Mouse (Mus musculus) kidney, adult 2 months (tissue): ENCODE measurements at regions not wholly inside any gene's neighbourhood (a gene's known extent, or its start where the extent isn't known, plus 50 kb on each side); places are given as distances from the start of the nearest gene placed in this dataset.

Experiments used
- DNase-seq: peaks from one replicate; pipeline ENCODE4 v3.0.0; 2021
- H3K27ac ChIP-seq: fragments of 200-500 bp; 2 replicates; pipeline ENCODE4 v1.5.1; 2012; ENCODE audit warnings: low read depth, low read length, control low read depth, inconsistent platforms; ENCODE audit not compliant: insufficient read depth
- H3K27me3 ChIP-seq: fragments of 200-500 bp; replicated peaks from 2 replicates; pipeline ENCODE4 v1.6.1; 2012; ENCODE audit warnings: mild to moderate bottlenecking, moderate library complexity, low read length, inconsistent platforms; ENCODE audit not compliant: control insufficient read depth, insufficient read depth
- H3K36me3 ChIP-seq: fragments of 200-500 bp; 2 replicates; pipeline ENCODE4 v1.6.1; 2012; ENCODE audit warnings: mild to moderate bottlenecking, moderate library complexity, low read length, inconsistent platforms; ENCODE audit not compliant: control insufficient read depth, insufficient read depth
- H3K4me1 ChIP-seq: fragments of 200-500 bp; 2 replicates; pipeline ENCODE4 v1.6.1; 2011; ENCODE audit warnings: low read length; ENCODE audit not compliant: control insufficient read depth, insufficient read depth
- H3K4me3 ChIP-seq: fragments of 200-500 bp; 2 replicates; pipeline ENCODE4 v1.5.1; 2011; ENCODE audit warnings: mild to moderate bottlenecking, low read depth, low read length, control low read depth; ENCODE audit not compliant: insufficient read depth
- CTCF ChIP-seq: fragments of 200-500 bp; conservative IDR thresholded peaks from 2 replicates; pipeline ENCODE4 v1.5.1; 2011; ENCODE audit warnings: low read depth, mild to moderate bottlenecking, control low read depth, low read length, moderate library complexity, mixed read lengths; ENCODE audit not compliant: insufficient read depth, insufficient read length
- POLR2A ChIP-seq: fragments of 200-500 bp; IDR thresholded peaks from one replicate; pipeline ENCODE4 v1.6.1; 2011; ENCODE audit warnings: low read depth, low read length, control low read depth
- WGBS: fragments of 180-500 bp; shearing (Covaris S2); methylation state at CpG from one replicate; pipeline ENCODE4 v1.1.7; 2018; 5-methylcytosine and 5-hydroxymethylcytosine counted together

GRCm38 (mm10) chr14:99605351-99606100 lies 307.0 kb downstream of the Klf5 start:
- no peaks in the 10 kb centered on the region for H3K27me3 ChIP-seq
- H3K4me1 ChIP-seq: no peaks in the 10 kb centered on the region
- WGBS: 77% methylated on average over 6 of the region's 6 CpGs
- no peak overlapping the region for H3K27ac ChIP-seq
- TF ChIP-seq CTCF (no peak), POLR2A (no peak)
- H3K36me3 ChIP-seq: no peaks in the 10 kb centered on the region
- no peak overlapping the region for H3K4me3 ChIP-seq
- DNase-seq: no peak

GRCm38 (mm10) chr14:99609003-99609402 lies 310.5 kb downstream of the Klf5 start:
- WGBS: 90% methylated on average over 2 of the region's 2 CpGs
- H3K27me3 ChIP-seq: no peaks in the 10 kb centered on the region
- H3K4me1 ChIP-seq: no peaks in the 10 kb centered on the region
- DNase-seq: no peak
- H3K4me3 ChIP-seq: no peak overlapping the region
- TF ChIP-seq CTCF: no peak
- TF ChIP-seq POLR2A: no peak
- H3K27ac ChIP-seq: no peak overlapping the region
- H3K36me3 ChIP-seq: no peaks in the 10 kb centered on the region

- DNase-seq: no peak
- TF ChIP-seq POLR2A: no peak
- no peak for TF ChIP-seq CTCF
- WGBS: 94% methylated on average over 5 of the region's 5 CpGs
These were observed 312.9 kb downstream of the Klf5 start for GRCm38 (mm10) chr14:99611435-99611834.

GRCm38 (mm10) chr14:99612114-99612513 lies 313.6 kb downstream of the Klf5 start:
- 76% methylated on average over 3 of the region's 3 CpGs for WGBS
- DNase-seq: no peak

More at GRCm38 (mm10) chr14:99611435-99611834, 312.9 kb downstream of the Klf5 start:
- Histone ChIP-seq H3K27ac (no peak overlapping the region), H3K4me3 (no peak overlapping the region), H3K27me3 (no peaks in the 10 kb centered on the region), H3K4me1 (no peaks in the 10 kb centered on the region), H3K36me3 (no peaks in the 10 kb centered on the region)

GRCm38 (mm10) chr14:99614748-99615147 lies 316.3 kb downstream of the Klf5 start:
- 74% methylated on average over 3 of the region's 3 CpGs for WGBS
- Histone ChIP-seq H3K27me3 (no peaks in the 10 kb centered on the region), H3K27ac (no peak overlapping the region), H3K4me1 (no peaks in the 10 kb centered on the region; the same call in 1 of the 2 replicates), H3K36me3 (no peaks in the 10 kb centered on the region), H3K4me3 (no peak overlapping the region)
- no peak for TF ChIP-seq CTCF
- no peak for TF ChIP-seq POLR2A
- DNase-seq: no peak

More at GRCm38 (mm10) chr14:99612114-99612513, 313.6 kb downstream of the Klf5 start:
- Histone ChIP-seq H3K36me3 (no peaks in the 10 kb centered on the region), H3K4me3 (no peak overlapping the region), H3K4me1 (no peaks in the 10 kb centered on the region; the same call in 1 of the 2 replicates), H3K27me3 (no peaks in the 10 kb centered on the region), H3K27ac (no peak overlapping the region)
- TF ChIP-seq CTCF: no peak

GRCm38 (mm10) chr14:99616655-99617335 lies 318.3 kb downstream of the Klf5 start:
- Histone ChIP-seq H3K4me3 (no peak overlapping the region), H3K27ac (no peak overlapping the region)

GRCm38 (mm10) chr14:99617374-99617773 lies 318.9 kb downstream of the Klf5 start:
- no peak for DNase-seq
- H3K27me3 ChIP-seq: no peaks in the 10 kb centered on the region
- H3K27ac ChIP-seq: no peak overlapping the region
- WGBS: 69% methylated on average over 2 of the region's 2 CpGs
- H3K4me1 ChIP-seq: no peaks in the 10 kb centered on the region; the same call in 1 of the 2 replicates
- no peak overlapping the region for H3K4me3 ChIP-seq
- no peak for TF ChIP-seq CTCF
- no peak for TF ChIP-seq POLR2A
- no peaks in the 10 kb centered on the region for H3K36me3 ChIP-seq

More at GRCm38 (mm10) chr14:99616655-99617335, 318.3 kb downstream of the Klf5 start:
- H3K27me3 ChIP-seq: no peaks in the 10 kb centered on the region
- H3K36me3 ChIP-seq: no peaks in the 10 kb centered on the region
- 35% methylated on average over 7 of the region's 7 CpGs for WGBS
- no peaks in the 10 kb centered on the region; the same call in 1 of the 2 replicates for H3K4me1 ChIP-seq
- DNase-seq: peak; percentile 20
- TF ChIP-seq POLR2A (no peak), CTCF (no peak)
